Mouse (Mus musculus): ENCODE measurements at regions not wholly inside any gene's neighbourhood (a gene's known extent, or its start where the extent isn't known, plus 50 kb on each side); places are given as distances from the start of the nearest gene placed in this dataset.
"Not testable (repeated sequence)": the region's sequence is repeated elsewhere in the genome, so short reads cannot be mapped to it uniquely, and the experiment has no call there.

DNA sequence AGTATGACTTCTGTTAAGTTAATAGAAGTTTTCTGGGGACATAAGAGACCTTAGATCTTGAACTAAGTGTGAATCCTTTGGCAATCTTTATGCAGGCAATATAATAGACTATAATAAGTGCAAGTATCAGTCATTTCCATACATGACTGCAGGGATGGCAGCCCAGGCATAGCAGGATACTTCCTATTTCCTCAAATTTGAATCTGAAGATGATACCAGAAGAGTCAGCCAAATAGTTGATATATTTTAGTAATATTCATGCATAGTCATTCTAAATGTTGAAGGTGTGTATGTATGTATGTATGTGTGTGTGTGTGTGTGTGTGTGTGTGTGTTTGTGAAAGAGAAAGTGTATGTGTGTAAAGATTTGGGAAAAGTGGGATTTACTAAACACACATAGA lies 64.3 kb downstream of the Prl2c2 start:
- H3K27ac ChIP-seq; H3K4me1 ChIP-seq (ENCODE audit: insufficient read depth, low read length); H3K27me3 ChIP-seq (ENCODE audit: insufficient read depth, low read length); DNase-seq (ENCODE audit: low spot score); H3K9ac ChIP-seq (replicated peaks; ENCODE audit: low read length); H3K36me3 ChIP-seq (ENCODE audit: insufficient read depth, low read length); H3K4me3 ChIP-seq (ENCODE audit: low read length); ATAC-seq; H3K4me2 ChIP-seq (ENCODE audit: low read depth, low read length): not testable (repeated sequence)
- H3K9me3 ChIP-seq (ENCODE audit: low read length) = peaks cover 19% of the 10 kb centered on the region

DNA sequence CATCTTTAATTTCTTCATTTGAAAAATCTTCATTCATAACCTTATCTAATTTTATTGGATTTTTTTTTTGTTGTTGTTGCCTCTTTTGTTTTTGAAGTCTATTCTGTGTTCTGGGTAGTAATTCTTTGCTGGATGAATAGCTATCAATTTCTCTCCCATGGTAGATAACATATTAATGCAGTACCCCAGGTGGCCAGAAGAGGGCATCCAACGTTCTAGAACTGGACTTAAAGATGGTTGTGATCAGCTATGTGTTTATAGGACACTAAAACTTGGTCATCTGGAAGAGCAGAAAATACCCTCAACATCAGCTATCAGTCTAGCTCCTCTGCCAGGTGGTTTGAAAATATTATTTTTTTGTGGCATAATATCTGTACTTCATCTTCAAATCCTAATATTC lies 70.1 kb downstream of the Prl2c2 start:
- not testable (repeated sequence) for H3K4me3 ChIP-seq (ENCODE audit: low read length); H3K4me2 ChIP-seq (ENCODE audit: low read depth, low read length); H3K27ac ChIP-seq; H3K9ac ChIP-seq (replicated peaks; ENCODE audit: low read length); DNase-seq (ENCODE audit: low spot score); H3K36me3 ChIP-seq (ENCODE audit: insufficient read depth, low read length); H3K27me3 ChIP-seq (ENCODE audit: insufficient read depth, low read length); ATAC-seq; H3K4me1 ChIP-seq (ENCODE audit: insufficient read depth, low read length)
- TF ChIP-seq CTCF (IDR thresholded peaks at IDR 0.05; ENCODE audit: low read depth) = peak; percentile 24; the same call in 1 of the 2 replicates
- WGBS = 0% methylated on average over 1 of the region's 1 CpGs
- H3K9me3 ChIP-seq (ENCODE audit: low read length) = peaks cover 42% of the 10 kb centered on the region

DNA sequence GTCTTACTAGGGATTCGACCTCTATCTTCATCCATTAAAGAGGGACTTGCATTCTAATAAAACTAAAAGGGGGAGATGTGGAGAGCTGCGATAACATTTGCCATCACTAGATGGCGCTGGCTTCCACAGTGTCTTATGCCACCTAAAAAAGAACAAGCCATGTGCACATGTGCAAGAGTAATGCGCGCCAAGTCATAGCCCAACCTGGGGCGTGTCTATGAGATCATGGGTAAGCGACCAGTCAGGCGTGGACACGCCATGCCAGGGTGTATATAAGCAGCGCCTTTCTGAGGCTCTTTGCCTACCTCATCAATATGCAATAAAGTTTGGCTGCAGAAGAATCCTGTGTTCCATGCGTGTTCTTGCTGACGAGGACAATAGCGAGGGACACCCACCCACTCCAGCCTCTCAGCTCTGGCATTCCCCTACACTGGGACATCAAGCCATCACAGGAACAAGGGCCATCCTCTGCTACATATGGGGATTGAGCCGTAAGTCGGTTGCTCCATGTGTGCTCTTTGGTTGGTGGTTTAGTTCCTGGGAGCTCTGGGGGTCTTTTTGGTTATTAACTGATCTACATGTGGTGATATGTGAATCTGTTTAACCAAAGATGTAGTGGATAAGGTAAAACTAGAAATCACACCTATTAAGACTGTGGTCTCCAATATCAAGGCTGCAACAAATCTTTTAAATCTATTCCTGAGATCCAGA lies 73.1 kb downstream of the Prl2c2 start:
- H3K9me3 ChIP-seq (ENCODE audit: low read length) = peaks cover 57% of the 10 kb centered on the region
- DNase-seq (ENCODE audit: low spot score); H3K9ac ChIP-seq (replicated peaks; ENCODE audit: low read length); H3K27me3 ChIP-seq (ENCODE audit: insufficient read depth, low read length); H3K4me2 ChIP-seq (ENCODE audit: low read depth, low read length); H3K27ac ChIP-seq; H3K36me3 ChIP-seq (ENCODE audit: insufficient read depth, low read length); H3K4me3 ChIP-seq (ENCODE audit: low read length); H3K4me1 ChIP-seq (ENCODE audit: insufficient read depth, low read length): not testable (repeated sequence)
- TF ChIP-seq CTCF (IDR thresholded peaks at IDR 0.05; ENCODE audit: low read depth) = 0 out of 2 replicates have a peak, but pooled peaks have one; percentile 11
- 86% methylated on average over 15 of the region's 15 CpGs for WGBS
- peak; percentile 24; the same call in 1 of the 2 replicates for ATAC-seq

DNA sequence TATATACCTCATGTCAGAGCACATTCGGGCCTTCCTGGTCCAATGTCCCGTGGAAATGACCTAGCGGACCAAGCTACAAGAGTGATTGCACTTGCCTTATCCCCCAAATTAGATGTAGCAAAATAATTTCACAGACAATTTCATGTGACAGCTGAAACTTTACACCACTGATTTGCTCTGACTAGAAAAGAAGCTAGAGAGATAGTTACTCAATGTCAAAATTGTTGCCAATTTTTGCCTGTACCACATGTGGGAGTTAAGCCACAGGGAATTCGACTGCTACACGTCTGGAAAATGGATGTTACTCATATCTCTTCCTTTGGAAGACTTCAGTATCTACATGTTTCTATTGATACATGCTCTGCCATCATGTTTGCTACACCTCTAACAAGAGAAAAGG lies 74.6 kb downstream of the Prl2c2 start:
- WGBS = 81% methylated on average over 5 of the region's 5 CpGs
- Histone ChIP-seq H3K36me3 (ENCODE audit: insufficient read depth, low read length) (no peaks in the 10 kb centered on the region), H3K27ac (no peak overlapping the region), H3K27me3 (ENCODE audit: insufficient read depth, low read length) (no peaks in the 10 kb centered on the region), H3K4me3 (ENCODE audit: low read length) (no peak overlapping the region), H3K9ac (replicated peaks; ENCODE audit: low read length) (no peak overlapping the region), H3K4me1 (ENCODE audit: insufficient read depth, low read length) (no peaks in the 10 kb centered on the region), H3K4me2 (ENCODE audit: low read depth, low read length) (no peak overlapping the region), H3K9me3 (ENCODE audit: low read length) (peaks cover 72% of the 10 kb centered on the region)
- DNase-seq (ENCODE audit: low spot score) (no peak), ATAC-seq (no peak)
- no peak for TF ChIP-seq CTCF (IDR thresholded peaks at IDR 0.05; ENCODE audit: low read depth)

DNA sequence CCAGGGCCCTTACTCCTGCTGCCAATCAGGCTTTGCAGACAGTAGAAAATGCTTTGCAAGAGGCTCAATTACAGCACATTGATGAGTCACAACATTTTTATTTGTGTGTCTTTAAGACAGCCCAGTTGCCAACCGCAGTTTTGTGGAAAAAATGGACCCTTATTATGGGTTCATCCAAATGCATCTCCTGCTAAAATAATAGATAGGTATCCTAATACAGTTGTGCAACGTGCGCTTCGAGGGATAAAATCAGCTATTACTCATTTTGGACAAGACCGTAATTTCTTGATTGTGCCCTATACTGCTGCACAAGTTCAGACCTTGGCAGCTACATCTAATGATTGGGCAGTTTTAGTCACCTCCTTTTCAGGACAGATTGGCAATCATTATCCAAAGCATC lies 75.4 kb downstream of the Prl2c2 start:
- no peak for TF ChIP-seq CTCF (IDR thresholded peaks at IDR 0.05; ENCODE audit: low read depth)
- H3K27ac ChIP-seq = no peak overlapping the region
- 92% methylated on average over 5 of the region's 5 CpGs for WGBS
- no peaks in the 10 kb centered on the region for H3K27me3 ChIP-seq (ENCODE audit: insufficient read depth, low read length)
- ATAC-seq (no peak), DNase-seq (ENCODE audit: low spot score) (no peak)
- H3K36me3 ChIP-seq (ENCODE audit: insufficient read depth, low read length) = no peaks in the 10 kb centered on the region
- H3K9ac ChIP-seq (replicated peaks; ENCODE audit: low read length) = no peak overlapping the region
- H3K4me1 ChIP-seq (ENCODE audit: insufficient read depth, low read length) = no peaks in the 10 kb centered on the region
- no peak overlapping the region for H3K4me2 ChIP-seq (ENCODE audit: low read depth, low read length)
- peaks cover 74% of the 10 kb centered on the region for H3K9me3 ChIP-seq (ENCODE audit: low read length)
- no peak overlapping the region for H3K4me3 ChIP-seq (ENCODE audit: low read length)

DNA sequence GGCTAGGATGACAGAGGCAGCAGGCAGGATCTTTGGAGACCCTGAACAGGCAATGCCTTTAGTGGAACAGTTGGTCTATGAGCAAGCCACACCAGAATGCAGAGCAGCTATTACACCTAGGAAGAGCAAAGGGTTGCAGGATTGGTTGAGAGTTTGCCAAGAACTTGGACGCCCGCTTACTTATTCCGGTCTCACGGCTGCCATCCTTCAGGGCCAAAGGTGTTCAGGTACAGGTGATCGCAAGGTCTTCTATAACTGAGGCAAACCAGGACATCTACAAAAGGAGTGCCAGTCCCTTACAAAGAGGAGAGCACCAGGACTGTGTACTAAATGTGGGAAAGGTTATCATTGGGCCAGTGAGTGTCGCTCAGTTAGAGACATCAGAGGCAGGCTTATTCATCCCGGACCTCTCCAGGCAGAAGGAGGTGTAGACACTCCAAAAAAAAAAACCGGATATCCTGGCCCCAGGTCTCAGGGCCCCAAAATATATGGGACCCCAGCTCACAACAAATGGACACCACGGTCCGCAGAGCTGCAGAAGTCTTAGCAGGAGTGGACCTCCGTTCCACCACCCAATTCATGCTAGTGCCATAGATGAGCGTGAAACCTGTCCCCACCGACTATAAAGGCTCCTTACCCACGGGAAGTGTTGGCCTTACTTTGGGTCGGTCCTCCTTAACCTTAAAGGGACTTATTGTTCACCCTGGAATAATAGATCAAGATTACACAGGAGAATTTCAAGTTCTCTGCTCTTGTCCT lies 77.4 kb downstream of the Prl2c2 start:
- no peak for TF ChIP-seq CTCF (IDR thresholded peaks at IDR 0.05; ENCODE audit: low read depth)
- peaks cover 75% of the 10 kb centered on the region for H3K9me3 ChIP-seq (ENCODE audit: low read length)
- H3K4me1 ChIP-seq (ENCODE audit: insufficient read depth, low read length) = no peaks in the 10 kb centered on the region
- no peaks in the 10 kb centered on the region for H3K36me3 ChIP-seq (ENCODE audit: insufficient read depth, low read length)
- H3K27ac ChIP-seq = no peak overlapping the region
- no peak overlapping the region for H3K4me2 ChIP-seq (ENCODE audit: low read depth, low read length)
- H3K27me3 ChIP-seq (ENCODE audit: insufficient read depth, low read length) = no peaks in the 10 kb centered on the region
- ATAC-seq (no peak), DNase-seq (ENCODE audit: low spot score) (no peak)
- no peak overlapping the region for H3K9ac ChIP-seq (replicated peaks; ENCODE audit: low read length)
- WGBS = 91% methylated on average over 15 of the region's 15 CpGs
- no peak overlapping the region for H3K4me3 ChIP-seq (ENCODE audit: low read length)

DNA sequence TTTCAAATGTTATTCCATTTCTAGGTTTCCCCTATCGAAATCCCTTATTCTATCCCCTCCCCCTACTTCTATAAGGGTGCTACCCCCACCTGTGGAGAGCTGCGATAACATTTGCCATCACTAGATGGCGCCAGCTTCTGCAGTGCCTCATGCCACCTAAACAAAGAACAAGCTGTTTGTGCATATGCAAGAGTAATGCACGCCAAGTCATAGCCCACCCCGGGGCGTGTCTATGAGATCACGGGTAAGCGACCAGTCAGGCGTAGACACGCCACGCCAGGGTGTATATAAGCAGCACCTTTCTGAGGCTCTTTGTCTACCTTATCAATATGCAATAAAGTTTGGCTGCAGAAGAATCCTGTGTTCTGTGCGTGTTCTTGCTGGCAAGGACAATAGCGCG lies 79.6 kb downstream of the Prl2c2 start:
- H3K4me3 ChIP-seq (ENCODE audit: low read length) = no peak overlapping the region
- H3K4me2 ChIP-seq (ENCODE audit: low read depth, low read length) = no peak overlapping the region
- no peak overlapping the region for H3K9ac ChIP-seq (replicated peaks; ENCODE audit: low read length)
- 89% methylated on average over 14 of the region's 14 CpGs for WGBS
- no peak for TF ChIP-seq CTCF (IDR thresholded peaks at IDR 0.05; ENCODE audit: low read depth)
- no peak for DNase-seq (ENCODE audit: low spot score)
- no peak overlapping the region for H3K27ac ChIP-seq
- ATAC-seq = 0 out of 2 replicates have a peak, but pooled peaks have one; percentile 27
- no peaks in the 10 kb centered on the region for H3K36me3 ChIP-seq (ENCODE audit: insufficient read depth, low read length)
- peaks cover 65% of the 10 kb centered on the region for H3K9me3 ChIP-seq (ENCODE audit: low read length)
- no peaks in the 10 kb centered on the region for H3K27me3 ChIP-seq (ENCODE audit: insufficient read depth, low read length)
- no peaks in the 10 kb centered on the region for H3K4me1 ChIP-seq (ENCODE audit: insufficient read depth, low read length)
